Mouse (Mus musculus) neural tube, embryonic 14.5 days (tissue): Measurements from ENCODE around the gene Dnah1. TPM values are rescaled to one million over a fixed set of nuclear protein-coding genes. Genes with fewer than 3 reads are reported as not detected.

Source experiments
- ATAC-seq: fragments of 200-750 bp; cut with Nextera tagmentation; 2 replicates; pipeline ENCODE4 v1.8.0; 2017; ENCODE audit warnings: low read depth, mild to moderate bottlenecking, moderate TSS enrichment, moderate library complexity
- H3K27ac ChIP-seq: fragments of 300-500 bp; sonication (generic); 2 replicates; pipeline ENCODE4 v1.5.1; 2014; ENCODE audit warnings: low read depth, mild to moderate bottlenecking, control low read depth, low read length, moderate library complexity, mixed read lengths
- H3K27me3 ChIP-seq: fragments of 300-500 bp; sonication (generic); 2 replicates; pipeline ENCODE4 v1.6.1; 2014; ENCODE audit warnings: low read length; ENCODE audit not compliant: control insufficient read depth, insufficient read depth
- H3K36me3 ChIP-seq: fragments of 300-500 bp; sonication (generic); 2 replicates; pipeline ENCODE4 v1.6.1; 2014; ENCODE audit warnings: low read length, mixed read lengths; ENCODE audit not compliant: control insufficient read depth, insufficient read depth
- H3K4me1 ChIP-seq: fragments of 300-500 bp; sonication (generic); 2 replicates; pipeline ENCODE4 v1.6.1; 2014; ENCODE audit warnings: low read length; ENCODE audit not compliant: control insufficient read depth, insufficient read depth
- H3K4me2 ChIP-seq: fragments of 300-500 bp; sonication (generic); 2 replicates; pipeline ENCODE4 v1.6.1; 2014; ENCODE audit warnings: mild to moderate bottlenecking, low read depth, low read length, control low read depth
- H3K4me3 ChIP-seq: fragments of 300-500 bp; sonication (generic); 2 replicates; pipeline ENCODE4 v1.5.1; 2014; ENCODE audit warnings: low read depth, low read length, control low read depth, mixed read lengths
- H3K9ac ChIP-seq: fragments of 300-500 bp; sonication (generic); replicated peaks from 2 replicates; pipeline ENCODE4 v1.6.1; 2014; ENCODE audit warnings: low read depth, mild to moderate bottlenecking, control low read depth, low read length, mixed read lengths
- H3K9me3 ChIP-seq: fragments of 300-500 bp; sonication (generic); 2 replicates; pipeline ENCODE4 v1.6.1; 2016; ENCODE audit warnings: low read length; ENCODE audit not compliant: control insufficient read depth
- WGBS: fragments of 180-500 bp; shearing (Covaris S2); extraction: QIAGEN DNeasy Blood & Tissue Kit; methylation state at CpG from one replicate; pipeline ENCODE4 v1.1.7; 2014; 5-methylcytosine and 5-hydroxymethylcytosine counted together
- polyA plus RNA-seq: library from polyadenylated mRNA; unstranded; fragments of >200 nt; fragmentation: Nextera tagmentation; extraction: Ambion mirVana; gene quantifications from 2 replicates; pipeline ENCODE4 v1.2.1, GENCODE M21; 2014

Gene Dnah1
- polyA plus RNA-seq, 1 experiment from 2014 or later, result 4.0 TPM

DNA sequence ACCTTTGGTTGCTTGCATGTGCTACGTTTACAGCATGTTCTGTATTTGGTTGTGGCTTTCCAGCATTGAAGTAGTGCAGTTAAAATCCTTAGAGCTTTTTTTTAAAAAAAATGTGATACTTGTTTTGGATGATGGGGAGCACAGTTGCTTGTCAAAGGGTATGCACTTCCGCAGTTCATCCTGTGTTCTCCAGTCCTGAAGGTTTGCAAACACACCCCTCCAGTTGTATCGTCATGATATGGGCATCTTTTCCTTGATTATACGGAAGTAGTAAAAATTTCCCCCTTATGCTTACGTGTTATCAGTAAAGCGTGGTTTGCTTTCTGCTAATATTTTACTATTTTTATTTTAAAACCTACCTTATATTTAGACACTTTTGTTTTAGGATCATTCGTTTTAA lies 13.7 kb upstream of the Dnah1 start:
- no peaks in the 10 kb centered on the region for H3K9me3 ChIP-seq
- H3K4me3 ChIP-seq, result peak overlapping the region; percentile 88
- H3K27ac ChIP-seq, result no peak overlapping the region
- H3K9ac ChIP-seq, result peak overlapping the region; percentile 87
- 0 out of 2 replicates have a peak, but pooled peaks cover 5% of the 10 kb centered on the region for H3K36me3 ChIP-seq
- peaks cover 19% of the 10 kb centered on the region; the same call in 1 of the 2 replicates for H3K4me1 ChIP-seq
- peak overlapping the region; percentile 71 for H3K4me2 ChIP-seq
- 50% methylated on average over 7 of the region's 7 CpGs for WGBS
- no peaks in the 10 kb centered on the region for H3K27me3 ChIP-seq
- ATAC-seq, result no peak

DNA sequence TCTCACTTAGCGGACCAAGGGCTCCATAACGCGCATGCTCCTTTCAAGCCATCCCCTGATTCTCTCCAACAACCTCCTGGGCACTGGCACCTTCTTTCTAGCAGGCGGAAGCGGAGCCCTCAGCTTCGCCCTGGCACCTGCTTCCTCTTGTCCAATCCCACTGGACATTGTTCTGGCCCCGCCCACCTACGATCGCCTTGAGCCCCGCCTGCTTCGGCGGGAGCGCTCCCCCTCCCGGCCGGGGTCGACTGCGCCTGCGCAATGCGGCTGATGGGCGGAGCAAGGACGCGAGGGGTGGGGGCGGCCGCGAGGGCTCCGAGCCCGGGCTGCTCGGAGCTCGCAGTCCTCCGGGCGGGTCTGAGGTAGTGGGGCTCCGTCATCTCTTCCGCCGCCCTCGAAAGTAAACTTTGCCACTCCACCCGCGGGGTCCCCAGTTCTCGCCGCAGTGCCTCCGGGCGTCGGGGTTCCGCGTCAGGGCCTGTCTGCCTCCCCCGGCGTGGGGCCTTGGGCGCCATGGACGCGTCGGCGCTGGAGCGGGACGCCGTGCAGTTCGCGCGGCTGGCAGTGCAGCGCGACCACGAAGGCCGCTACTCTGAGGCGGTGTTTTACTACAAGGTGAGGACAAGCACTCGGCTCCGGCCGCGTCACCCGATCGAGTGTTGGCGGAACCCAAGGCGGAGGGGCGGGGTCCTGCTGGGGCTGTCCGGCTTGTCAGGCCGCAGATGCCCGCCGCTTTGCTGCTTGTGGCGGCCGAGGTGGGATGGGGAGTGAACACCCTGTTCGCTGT lies 12.9 kb upstream of the Dnah1 start, which contains the start of gene Capn7:
Capn7 (plus strand) TSS at position 270 of the 787 bp plus-strand sequence.
- WGBS, result under 1% methylated on average over 77 of the region's 78 CpGs
- ATAC-seq, result peak; percentile 97

DNA sequence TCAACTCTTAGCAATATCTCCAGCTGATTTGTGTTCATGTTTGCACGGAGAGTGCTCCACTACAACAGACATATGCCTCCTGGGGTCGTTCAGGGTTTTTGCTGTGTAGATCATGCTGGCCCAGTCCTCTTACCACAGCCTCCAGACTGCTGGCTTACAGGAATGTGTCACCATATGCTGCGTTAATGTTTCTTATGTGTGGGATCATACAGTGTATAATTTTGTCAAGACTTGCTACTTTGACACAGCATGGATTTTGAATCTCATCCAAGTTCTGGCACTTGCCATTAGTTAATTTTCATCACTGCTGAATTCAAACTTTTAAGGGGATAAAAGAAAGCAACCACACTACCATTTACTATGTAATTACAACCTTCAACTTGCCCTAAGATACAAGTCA lies 12.1 kb upstream of the Dnah1 start:
- Histone ChIP-seq H3K4me2 (peak overlapping the region; percentile 71), H3K9me3 (no peaks in the 10 kb centered on the region), H3K4me1 (peaks cover 19% of the 10 kb centered on the region; the same call in 1 of the 2 replicates), H3K4me3 (peak overlapping the region; percentile 88), H3K27ac (peak overlapping the region; percentile 63), H3K27me3 (no peaks in the 10 kb centered on the region), H3K9ac (peak overlapping the region; percentile 46), H3K36me3 (0 out of 2 replicates have a peak, but pooled peaks cover 5% of the 10 kb centered on the region)
- 47% methylated on average over 3 of the region's 3 CpGs for whole genome bisulfite sequencing
- no peak for ATAC-seq

More for the DNA sequence above, 12.9 kb upstream of the Dnah1 start, which contains the start of gene Capn7:
- Histone ChIP-seq H3K27ac (peak within 1 kb of the TSS; percentile 88), H3K36me3 (0 out of 2 replicates have a peak, but pooled peaks cover 5% of the 10 kb centered on the region), H3K9ac (peak within 1 kb of the TSS; percentile 87), H3K27me3 (no peaks in the 10 kb centered on the region), H3K4me2 (peak within 1 kb of the TSS; percentile 71), H3K4me3 (peak within 1 kb of the TSS; percentile 88), H3K4me1 (peaks cover 19% of the 10 kb centered on the region; the same call in 1 of the 2 replicates), H3K9me3 (no peaks in the 10 kb centered on the region)

DNA sequence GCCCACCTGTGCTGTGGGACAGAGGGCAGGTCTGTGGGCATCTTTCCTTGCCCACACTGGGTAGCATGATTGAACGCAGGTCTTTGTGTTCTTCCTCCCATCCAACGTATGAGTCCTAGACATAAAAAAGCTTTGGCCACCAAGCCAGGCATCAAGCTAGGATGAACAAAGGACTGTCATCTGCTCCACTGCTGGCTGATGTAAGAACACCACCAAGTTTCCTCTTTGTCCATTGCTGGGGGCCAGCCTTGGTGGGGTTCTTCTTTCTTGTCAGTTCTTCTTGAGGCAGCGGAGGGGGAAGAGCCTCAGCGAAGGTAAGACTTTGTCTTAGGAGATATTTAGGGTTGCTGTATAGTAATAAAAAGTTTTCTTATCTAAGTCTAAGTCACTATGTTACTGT lies 7.3 kb upstream of the Dnah1 start:
- H3K9ac ChIP-seq, result no peak overlapping the region
- no peak overlapping the region for H3K4me3 ChIP-seq
- H3K27ac ChIP-seq, result no peak overlapping the region
- H3K36me3 ChIP-seq, result no peaks in the 10 kb centered on the region
- no peak overlapping the region for H3K4me2 ChIP-seq
- no peaks in the 10 kb centered on the region for H3K4me1 ChIP-seq
- H3K27me3 ChIP-seq, result no peaks in the 10 kb centered on the region
- no peak for ATAC-seq
- no peaks in the 10 kb centered on the region for H3K9me3 ChIP-seq
- WGBS, result 63% methylated on average over 4 of the region's 4 CpGs

DNA sequence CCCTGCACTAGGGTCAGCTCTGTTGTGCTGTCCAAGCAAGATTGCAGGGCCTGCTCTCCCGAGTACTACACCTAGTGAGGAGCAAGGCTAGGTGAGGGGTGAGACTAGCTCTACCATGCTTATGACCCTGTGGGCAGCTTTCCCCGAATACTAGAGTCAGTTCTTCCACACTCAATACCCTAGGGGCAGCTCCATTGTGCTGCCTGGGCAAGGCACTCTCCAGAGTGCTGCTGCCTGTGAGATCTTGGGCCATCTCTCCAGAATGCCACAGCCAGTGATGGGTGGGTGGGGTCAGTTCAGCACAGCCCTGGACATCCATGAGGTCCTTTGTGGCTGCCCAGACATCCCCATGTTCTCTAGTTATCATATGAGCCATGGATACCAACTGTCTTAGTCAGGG lies 6.0 kb upstream of the Dnah1 start:
- no peak for ATAC-seq
- whole genome bisulfite sequencing, result 69% methylated on average over 2 of the region's 2 CpGs
- no peak overlapping the region for H3K27ac ChIP-seq
- no peak overlapping the region for H3K4me3 ChIP-seq
- H3K4me2 ChIP-seq, result no peak overlapping the region
- no peaks in the 10 kb centered on the region for H3K9me3 ChIP-seq
- no peaks in the 10 kb centered on the region for H3K27me3 ChIP-seq
- H3K36me3 ChIP-seq, result no peaks in the 10 kb centered on the region
- H3K4me1 ChIP-seq, result no peaks in the 10 kb centered on the region
- H3K9ac ChIP-seq, result no peak overlapping the region

DNA sequence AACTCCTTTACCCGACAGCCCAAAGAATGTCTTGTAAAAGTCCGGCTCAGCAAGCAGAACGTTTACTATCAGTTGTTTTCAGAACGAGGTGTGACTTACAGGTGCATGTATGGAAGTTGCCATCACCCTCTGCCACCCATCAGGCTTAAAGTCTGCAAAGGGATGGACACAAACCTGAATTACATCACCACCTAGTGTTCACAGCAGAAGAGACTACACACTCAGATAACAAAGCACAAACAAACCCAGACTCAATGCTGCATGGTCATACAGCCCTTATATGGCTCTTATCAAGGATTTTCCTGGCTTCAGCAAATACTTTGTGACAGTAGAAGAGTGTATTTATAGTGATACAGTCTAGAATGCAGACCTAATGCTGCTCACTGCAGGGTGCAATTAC lies 4.0 kb upstream of the Dnah1 start:
- H3K4me2 ChIP-seq, result no peak overlapping the region
- H3K27ac ChIP-seq, result no peak overlapping the region
- no peaks in the 10 kb centered on the region for H3K9me3 ChIP-seq
- WGBS, result 92% methylated on average over 4 of the region's 4 CpGs
- no peak for ATAC-seq
- H3K4me3 ChIP-seq, result no peak overlapping the region
- no peaks in the 10 kb centered on the region for H3K4me1 ChIP-seq
- no peaks in the 10 kb centered on the region for H3K27me3 ChIP-seq
- H3K36me3 ChIP-seq, result no peaks in the 10 kb centered on the region
- no peak overlapping the region for H3K9ac ChIP-seq

DNA sequence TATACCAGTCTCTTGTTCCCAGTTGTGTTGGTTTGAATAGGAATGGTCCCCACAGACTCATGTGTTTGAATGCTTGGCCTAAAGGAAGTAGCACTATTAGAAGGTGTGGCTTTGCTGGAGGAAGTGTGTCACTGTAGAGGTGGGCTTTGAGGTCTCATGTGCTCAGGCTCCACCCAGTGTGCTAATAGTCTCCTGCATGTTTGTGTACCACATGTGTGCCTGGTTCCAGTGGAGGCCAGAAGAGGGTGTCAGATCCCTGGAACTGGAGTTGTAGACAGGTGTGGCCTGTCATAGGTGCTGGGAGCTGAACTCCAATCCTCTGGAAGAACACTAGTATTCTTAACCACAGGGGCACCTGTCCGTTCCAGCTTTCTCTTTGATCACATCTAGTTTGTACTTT lies 3.5 kb upstream of the Dnah1 start:
- no peak overlapping the region for H3K27ac ChIP-seq
- 94% methylated on average over 1 of the region's 1 CpGs for WGBS
- H3K9ac ChIP-seq, result no peak overlapping the region
- ATAC-seq, result no peak
- no peaks in the 10 kb centered on the region for H3K36me3 ChIP-seq
- H3K4me2 ChIP-seq, result no peak overlapping the region
- H3K9me3 ChIP-seq, result no peaks in the 10 kb centered on the region
- no peak overlapping the region for H3K4me3 ChIP-seq
- no peaks in the 10 kb centered on the region for H3K27me3 ChIP-seq
- no peaks in the 10 kb centered on the region for H3K4me1 ChIP-seq

DNA sequence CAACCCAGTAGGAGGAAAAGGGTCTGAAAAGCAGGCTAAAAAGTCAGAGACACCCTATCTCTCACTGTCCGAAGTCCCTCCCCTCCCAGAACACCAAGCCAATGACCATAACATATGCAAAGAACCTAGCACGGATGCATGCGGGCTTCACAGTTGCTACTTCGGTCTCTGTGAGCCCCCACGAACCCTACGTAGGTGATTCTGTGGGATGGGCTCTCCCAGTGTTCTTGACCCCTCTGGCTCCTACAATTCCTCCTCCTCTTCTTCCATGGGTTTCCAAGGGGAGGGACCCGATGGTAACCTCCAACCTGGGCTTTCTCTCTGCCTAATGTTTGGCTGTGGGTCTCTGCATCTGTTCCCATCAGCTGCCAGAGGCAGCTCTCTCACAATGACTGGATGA lies 3.1 kb upstream of the Dnah1 start:
- Histone ChIP-seq H3K36me3 (no peaks in the 10 kb centered on the region), H3K4me3 (no peak overlapping the region), H3K4me1 (no peaks in the 10 kb centered on the region), H3K9me3 (no peaks in the 10 kb centered on the region), H3K27me3 (no peaks in the 10 kb centered on the region), H3K9ac (no peak overlapping the region), H3K4me2 (no peak overlapping the region), H3K27ac (no peak overlapping the region)
- WGBS, result 82% methylated on average over 7 of the region's 7 CpGs
- ATAC-seq, result no peak

DNA sequence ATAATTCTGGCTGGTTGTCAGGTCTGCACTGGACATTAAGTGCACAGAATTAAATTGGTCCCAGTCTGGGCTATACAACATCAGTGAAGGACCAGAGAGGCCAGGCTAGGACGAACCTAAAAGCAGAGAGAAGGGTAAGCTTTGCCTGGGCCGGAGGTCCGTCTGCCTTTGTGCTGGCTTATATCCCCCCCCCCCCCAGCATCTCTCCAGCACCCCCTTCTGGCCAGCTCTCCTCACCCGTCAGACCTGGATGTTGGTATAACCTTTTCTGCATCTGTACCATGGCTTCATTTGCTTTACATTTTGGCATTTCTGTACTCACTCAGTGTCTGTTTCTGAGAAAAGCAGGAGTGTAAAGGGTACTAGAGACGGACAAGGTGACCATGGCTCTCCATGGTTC lies 1.9 kb upstream of the Dnah1 start:
- ATAC-seq, result no peak
- 53% methylated on average over 5 of the region's 5 CpGs for WGBS
- no peaks in the 10 kb centered on the region for H3K27me3 ChIP-seq
- H3K4me2 ChIP-seq, result no peak overlapping the region
- H3K36me3 ChIP-seq, result no peaks in the 10 kb centered on the region
- H3K4me1 ChIP-seq, result no peaks in the 10 kb centered on the region
- H3K9ac ChIP-seq, result no peak overlapping the region
- no peak overlapping the region for H3K4me3 ChIP-seq
- H3K27ac ChIP-seq, result no peak overlapping the region
- no peaks in the 10 kb centered on the region for H3K9me3 ChIP-seq
